Mouse (Mus musculus) liver, embryonic 11.5 days (tissue): ENCODE measurements at regions not wholly inside any gene's neighbourhood (a gene's known extent, or its start where the extent isn't known, plus 50 kb on each side); places are given as distances from the start of the nearest gene placed in this dataset.

ENCODE experiments used
- ATAC-seq: fragments of 200-750 bp; cut with Nextera tagmentation; replicated peaks from 2 replicates; pipeline ENCODE4 v1.8.0; 2017; ENCODE audit warnings: moderate number of reproducible peaks, mild to moderate bottlenecking, moderate TSS enrichment, moderate library complexity; ENCODE audit not compliant: low FRiP score
- DNase-seq: peaks from one replicate; pipeline ENCODE4 v3.0.0-alpha.2; 2017; ENCODE audit warnings: low spot score
- H3K27ac ChIP-seq: fragments of 300-500 bp; sonication (generic); 2 replicates; pipeline ENCODE4 v1.5.1; 2014; ENCODE audit warnings: mild to moderate bottlenecking, low read depth, low read length, control low read depth
- H3K27me3 ChIP-seq: fragments of 300-500 bp; sonication (generic); replicated peaks from 2 replicates; pipeline ENCODE4 v1.6.1; 2014; ENCODE audit warnings: low read length, mixed read lengths; ENCODE audit not compliant: control insufficient read depth, insufficient read depth
- H3K36me3 ChIP-seq: fragments of 300-500 bp; sonication (generic); 2 replicates; pipeline ENCODE4 v1.6.1; 2014; ENCODE audit warnings: mild to moderate bottlenecking, low read length, moderate library complexity, mixed read lengths; ENCODE audit not compliant: control insufficient read depth, insufficient read depth
- H3K4me1 ChIP-seq: fragments of 300-500 bp; sonication (generic); replicated peaks from 2 replicates; pipeline ENCODE4 v1.6.1; 2014; ENCODE audit warnings: low read length, mixed read lengths; ENCODE audit not compliant: control insufficient read depth, insufficient read depth
- H3K4me2 ChIP-seq: fragments of 300-500 bp; sonication (generic); 2 replicates; pipeline ENCODE4 v1.6.1; 2014; ENCODE audit warnings: mild to moderate bottlenecking, control low read depth, moderate library complexity
- H3K4me3 ChIP-seq: fragments of 300-500 bp; sonication (generic); 2 replicates; pipeline ENCODE4 v1.5.1; 2014; ENCODE audit warnings: low read depth, low read length, control low read depth
- H3K9ac ChIP-seq: fragments of 300-500 bp; sonication (generic); 2 replicates; pipeline ENCODE4 v1.6.1; 2014; ENCODE audit warnings: low read depth, low read length, control low read depth
- H3K9me3 ChIP-seq: fragments of 300-500 bp; sonication (generic); 2 replicates; pipeline ENCODE4 v1.6.1; 2016; ENCODE audit warnings: low read length, inconsistent platforms, mixed read lengths; ENCODE audit not compliant: control insufficient read depth
- WGBS: fragments of 180-500 bp; shearing (Covaris S2); extraction: QIAGEN DNeasy Blood & Tissue Kit; methylation state at CpG from one replicate; pipeline ENCODE4 v1.1.7; 2014; 5-methylcytosine and 5-hydroxymethylcytosine counted together

GRCm38 (mm10) chr3:147140414-147140813 lies 288.2 kb downstream of the Ttll7 start:
- ATAC-seq (no peak), DNase-seq (no peak)
- Histone ChIP-seq H3K4me3 (no peak overlapping the region), H3K27me3 (no peaks in the 10 kb centered on the region), H3K9me3 (no peaks in the 10 kb centered on the region), H3K36me3 (no peaks in the 10 kb centered on the region), H3K9ac (no peak overlapping the region), H3K4me2 (no peak overlapping the region), H3K4me1 (no peaks in the 10 kb centered on the region), H3K27ac (no peak overlapping the region)
- 83% methylated on average over 3 of the region's 3 CpGs for WGBS

- H3K36me3 ChIP-seq = no peaks in the 10 kb centered on the region
- no peak overlapping the region for H3K9ac ChIP-seq
- no peaks in the 10 kb centered on the region for H3K4me1 ChIP-seq
- H3K4me3 ChIP-seq = no peak overlapping the region
- WGBS = 63% methylated on average over 3 of the region's 3 CpGs
- no peaks in the 10 kb centered on the region for H3K9me3 ChIP-seq
- no peaks in the 10 kb centered on the region for H3K27me3 ChIP-seq
- ATAC-seq (no peak), DNase-seq (no peak)
- no peak overlapping the region for H3K27ac ChIP-seq
- no peak overlapping the region for H3K4me2 ChIP-seq
These were observed 301.3 kb downstream of the Ttll7 start for GRCm38 (mm10) chr3:147153456-147153855.

GRCm38 (mm10) chr3:147153998-147154397 lies 301.8 kb downstream of the Ttll7 start:
- DNase-seq = no peak
- Histone ChIP-seq H3K9ac (no peak overlapping the region), H3K27ac (no peak overlapping the region), H3K36me3 (no peaks in the 10 kb centered on the region), H3K4me2 (no peak overlapping the region), H3K9me3 (no peaks in the 10 kb centered on the region), H3K4me3 (no peak overlapping the region), H3K27me3 (no peaks in the 10 kb centered on the region), H3K4me1 (no peaks in the 10 kb centered on the region)
- ATAC-seq = no peak
- 64% methylated on average over 2 of the region's 2 CpGs for WGBS

GRCm38 (mm10) chr3:147163126-147163525 lies 311.0 kb downstream of the Ttll7 start:
- no peaks in the 10 kb centered on the region for H3K36me3 ChIP-seq
- no peak for DNase-seq
- H3K4me1 ChIP-seq = no peaks in the 10 kb centered on the region
- H3K4me3 ChIP-seq = no peak overlapping the region
- no peak overlapping the region for H3K4me2 ChIP-seq
- ATAC-seq = no peak
- no peaks in the 10 kb centered on the region for H3K27me3 ChIP-seq
- H3K9me3 ChIP-seq = no peaks in the 10 kb centered on the region
- H3K9ac ChIP-seq = no peak overlapping the region
- H3K27ac ChIP-seq = no peak overlapping the region
- WGBS = 88% methylated on average over 10 of the region's 10 CpGs

GRCm38 (mm10) chr3:147163540-147163939 lies 311.4 kb downstream of the Ttll7 start:
- H3K4me3 ChIP-seq = no peak overlapping the region
- H3K9me3 ChIP-seq = no peaks in the 10 kb centered on the region
- no peak overlapping the region for H3K4me2 ChIP-seq
- H3K4me1 ChIP-seq = no peaks in the 10 kb centered on the region
- no peak overlapping the region for H3K27ac ChIP-seq
- ATAC-seq = no peak
- no peak for DNase-seq
- WGBS = 88% methylated on average over 5 of the region's 5 CpGs
- H3K9ac ChIP-seq = no peak overlapping the region
- no peaks in the 10 kb centered on the region for H3K36me3 ChIP-seq
- no peaks in the 10 kb centered on the region for H3K27me3 ChIP-seq

GRCm38 (mm10) chr3:147164931-147165330 lies 312.8 kb downstream of the Ttll7 start:
- H3K4me3 ChIP-seq = no peak overlapping the region
- H3K27me3 ChIP-seq = no peaks in the 10 kb centered on the region
- 83% methylated on average over 6 of the region's 6 CpGs for WGBS
- H3K27ac ChIP-seq = no peak overlapping the region
- no peaks in the 10 kb centered on the region for H3K36me3 ChIP-seq
- DNase-seq (no peak), ATAC-seq (no peak)
- no peak overlapping the region for H3K4me2 ChIP-seq
- H3K9me3 ChIP-seq = no peaks in the 10 kb centered on the region
- no peak overlapping the region for H3K9ac ChIP-seq
- no peaks in the 10 kb centered on the region for H3K4me1 ChIP-seq

GRCm38 (mm10) chr3:147166555-147166954 lies 314.4 kb downstream of the Ttll7 start:
- no peak overlapping the region for H3K4me3 ChIP-seq
- ATAC-seq = no peak
- H3K4me2 ChIP-seq = no peak overlapping the region
- no peaks in the 10 kb centered on the region for H3K4me1 ChIP-seq
- H3K36me3 ChIP-seq = no peaks in the 10 kb centered on the region
- WGBS = 64% methylated on average over 5 of the region's 5 CpGs
- no peak overlapping the region for H3K9ac ChIP-seq
- H3K27ac ChIP-seq = no peak overlapping the region
- no peak for DNase-seq
- no peaks in the 10 kb centered on the region for H3K27me3 ChIP-seq
- H3K9me3 ChIP-seq = no peaks in the 10 kb centered on the region

GRCm38 (mm10) chr3:147169215-147169614 lies 317.0 kb downstream of the Ttll7 start:
- H3K9ac ChIP-seq = no peak overlapping the region
- H3K27ac ChIP-seq = no peak overlapping the region
- WGBS = 78% methylated on average over 2 of the region's 2 CpGs
- no peak overlapping the region for H3K4me3 ChIP-seq
- DNase-seq = no peak
- no peaks in the 10 kb centered on the region for H3K27me3 ChIP-seq
- no peak for ATAC-seq
- no peaks in the 10 kb centered on the region for H3K9me3 ChIP-seq
- H3K4me1 ChIP-seq = no peaks in the 10 kb centered on the region
- H3K36me3 ChIP-seq = no peaks in the 10 kb centered on the region
- no peak overlapping the region for H3K4me2 ChIP-seq

- Histone ChIP-seq H3K4me1 (no peaks in the 10 kb centered on the region), H3K9me3 (no peaks in the 10 kb centered on the region), H3K27me3 (no peaks in the 10 kb centered on the region), H3K4me3 (no peak overlapping the region), H3K4me2 (no peak overlapping the region), H3K27ac (no peak overlapping the region), H3K36me3 (no peaks in the 10 kb centered on the region), H3K9ac (no peak overlapping the region)
- DNase-seq (no peak), ATAC-seq (no peak)
- WGBS = 62% methylated on average over 2 of the region's 2 CpGs
These were observed 317.9 kb downstream of the Ttll7 start for GRCm38 (mm10) chr3:147170106-147170505.
